Mouse (Mus musculus) ES-E14 (cell line): Measurements from ENCODE around the gene Plbd2. TPM values are rescaled to one million over a fixed set of nuclear protein-coding genes. Genes with fewer than 3 reads are reported as not detected.

ENCODE experiments used
- DNase-seq: peaks from one replicate; pipeline ENCODE4 v3.0.0-alpha.2; 2013; ENCODE audit warnings: low read depth, low spot score
- H3K27ac ChIP-seq: 2 replicates; pipeline ENCODE4 v1.5.1; 2012; ENCODE audit warnings: low read depth, mild to moderate bottlenecking, low read length, moderate library complexity, mixed read lengths; ENCODE audit not compliant: poor library complexity, insufficient read depth, severe bottlenecking
- H3K36me3 ChIP-seq: 2 replicates; pipeline ENCODE4 v1.6.1; 2012; ENCODE audit warnings: mild to moderate bottlenecking, low read length, moderate library complexity, mixed read lengths; ENCODE audit not compliant: control insufficient read depth, poor library complexity, insufficient read depth, severe bottlenecking
- H3K4me1 ChIP-seq, 2 experiments: fragments of 150-350 bp in 1 of 2; sonication (generic) in 1 of 2; 2 replicates each; pipeline ENCODE4 v1.6.1; 2012; ENCODE audit warnings: low read length in 2 of 2, mild to moderate bottlenecking in 1 of 2, mixed read lengths in 1 of 2; ENCODE audit not compliant: control insufficient read depth in 2 of 2, insufficient read depth in 2 of 2, poor library complexity in 1 of 2
- H3K4me3 ChIP-seq, 2 experiments: fragments of 150-350 bp in 1 of 2; sonication (generic) in 1 of 2; 2 replicates each; pipeline ENCODE4 v1.5.1; 2012; ENCODE audit warnings: low read length in 2 of 2, low read depth in 1 of 2, mild to moderate bottlenecking in 1 of 2, mixed read lengths in 1 of 2; ENCODE audit not compliant: insufficient read depth in 1 of 2, poor library complexity in 1 of 2, severe bottlenecking in 1 of 2
- H3K9ac ChIP-seq: 2 replicates; pipeline ENCODE4 v1.6.1; 2012; ENCODE audit warnings: low read depth, mild to moderate bottlenecking, low read length, mixed read lengths; ENCODE audit not compliant: poor library complexity, insufficient read depth, severe bottlenecking
- H3K9me3 ChIP-seq: fragments of 150-350 bp; sonication (generic); 2 replicates; pipeline ENCODE4 v1.6.1; 2012; ENCODE audit warnings: low read depth, mild to moderate bottlenecking, low read length; ENCODE audit not compliant: control insufficient read depth, insufficient read depth
- CHD2 ChIP-seq: IDR thresholded peaks from 2 replicates; pipeline ENCODE4 v1.6.1; 2014; ENCODE audit warnings: mild to moderate bottlenecking, low read depth, low read length, inconsistent platforms
- HCFC1 ChIP-seq: IDR thresholded peaks from 2 replicates; pipeline ENCODE4 v1.6.1; 2012; ENCODE audit warnings: low read length, inconsistent platforms, borderline replicate concordance; ENCODE audit not compliant: insufficient read depth
- MAFK ChIP-seq: IDR thresholded peaks from 2 replicates; pipeline ENCODE4 v1.6.1; 2014; ENCODE audit warnings: mild to moderate bottlenecking, low read depth, low read length, inconsistent platforms; ENCODE audit not compliant: insufficient read depth
- ZC3H11A ChIP-seq: IDR thresholded peaks from 2 replicates; pipeline ENCODE4 v1.6.1; 2012; ENCODE audit warnings: low read depth, mild to moderate bottlenecking, inconsistent platforms, low read length, borderline replicate concordance
- ZNF384 ChIP-seq: IDR thresholded peaks from 2 replicates; pipeline ENCODE4 v1.6.1; 2012; ENCODE audit warnings: low read depth, low read length, inconsistent platforms
- in situ Hi-C, 2 experiments: fragments of 600-800 bp; cut with MboI; formaldehyde crosslinking; loops; one replicate each; pipeline ENCODE4 v1.15.1; 2025; ENCODE audit warnings: low sequenced_read_pairs in 2 of 2, inconsistent platforms in 1 of 2; ENCODE audit not compliant: unreplicated experiment in 2 of 2
- total RNA-seq: library from RNA; depleted of rRNA; stranded (reverse); fragments of 300-350 nt; gene quantifications from 2 replicates; pipeline ENCODE4 v1.2.3, GENCODE M21; 2012

Plbd2 gene
- total RNA-seq, 1 experiment = 35.3 TPM

DNA sequence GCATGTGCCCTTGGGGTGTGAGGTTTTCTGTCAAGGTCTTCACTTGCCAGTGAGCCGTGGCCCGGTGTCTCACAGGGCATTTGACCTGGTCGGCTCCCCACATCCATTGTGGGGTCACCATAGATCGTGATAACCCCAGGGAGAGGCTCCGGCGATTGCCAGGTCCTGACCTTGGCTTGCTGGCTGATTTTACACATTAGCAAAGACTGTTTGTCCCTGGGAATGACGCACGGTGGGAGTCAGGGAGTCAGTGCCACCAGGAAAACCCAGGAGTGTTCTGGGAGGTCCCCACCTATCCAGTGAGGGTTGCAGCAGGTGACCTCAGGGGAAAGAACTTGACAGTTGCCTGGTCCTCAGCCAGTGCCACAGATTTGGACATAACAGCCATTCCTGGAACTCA, 30.7 kb downstream of the Plbd2 start, which contains the start of gene Sdsl:
Gene Sdsl, minus strand, starts transcription at position 41 of the 400 bp plus-strand sequence.
- H3K9me3 ChIP-seq = no peaks in the 10 kb centered on the region
- no peak within 1 kb of the TSS for H3K9ac ChIP-seq
- H3K4me1 ChIP-seq = peaks cover 0 to 2% of the 10 kb centered on the region in 2 experiments; a peak in 1 of 4 replicates
- no peaks in the 10 kb centered on the region for H3K36me3 ChIP-seq
- TF ChIP-seq ZC3H11A (no peak), CHD2 (no peak), MAFK (no peak), ZNF384 (no peak), HCFC1 (no peak)
- DNase-seq = no peak
- in situ Hi-C loops = no loop called here
- H3K4me3 ChIP-seq = no peak within 1 kb of the TSS
- H3K27ac ChIP-seq = no peak within 1 kb of the TSS

- Histone ChIP-seq H3K27ac (no peak overlapping the region), H3K4me1 (peaks cover 0 to 2% of the 10 kb centered on the region in 2 experiments; a peak in 1 of 4 replicates), H3K36me3 (no peaks in the 10 kb centered on the region), H3K9me3 (no peaks in the 10 kb centered on the region), H3K4me3 (no peak overlapping the region), H3K9ac (no peak overlapping the region)
- no peak for DNase-seq
- in situ Hi-C loops = no loop called here
- TF ChIP-seq HCFC1 (no peak), CHD2 (no peak), ZC3H11A (no peak), MAFK (no peak), ZNF384 (no peak)
Observed at GRCm38 (mm10) chr5:120471538-120471937, 31.9 kb downstream of the Plbd2 start.

- Histone ChIP-seq H3K27ac (no peak overlapping the region), H3K4me3 (no peak overlapping the region), H3K9ac (no peak overlapping the region), H3K36me3 (no peaks in the 10 kb centered on the region), H3K9me3 (no peaks in the 10 kb centered on the region), H3K4me1 (no peaks in the 10 kb centered on the region)
- in situ Hi-C loops = no loop called here
- no peak for DNase-seq
- TF ChIP-seq HCFC1 = no peak
- TF ChIP-seq MAFK = no peak
- TF ChIP-seq CHD2 = no peak
- no peak for TF ChIP-seq ZC3H11A
Observed at GRCm38 (mm10) chr5:120468830-120469229, 34.6 kb downstream of the Plbd2 start.

DNA sequence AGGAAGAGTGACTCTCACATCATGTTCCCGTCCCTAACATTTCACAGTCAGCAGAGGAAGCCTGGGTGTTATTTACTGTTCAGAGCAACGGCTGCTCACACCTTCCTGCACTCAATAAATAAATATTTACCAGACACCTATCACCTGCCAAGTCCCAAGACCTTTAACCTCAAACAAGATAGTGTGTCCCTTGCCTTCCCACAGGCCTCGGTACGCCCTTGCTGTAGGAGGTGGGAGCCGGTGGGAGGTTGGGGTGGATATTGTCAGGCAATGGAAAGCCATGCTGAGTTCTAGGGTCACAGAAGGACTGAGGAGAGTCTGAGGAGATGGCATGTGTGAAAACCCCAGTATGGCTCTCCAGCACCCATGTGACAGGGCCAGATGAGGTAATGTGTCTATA, 35.1 kb downstream of the Plbd2 start:
- TF ChIP-seq ZC3H11A = no peak
- no peak for TF ChIP-seq ZNF384
- no peak for TF ChIP-seq CHD2
- no peak for TF ChIP-seq HCFC1
- TF ChIP-seq MAFK = no peak

DNA sequence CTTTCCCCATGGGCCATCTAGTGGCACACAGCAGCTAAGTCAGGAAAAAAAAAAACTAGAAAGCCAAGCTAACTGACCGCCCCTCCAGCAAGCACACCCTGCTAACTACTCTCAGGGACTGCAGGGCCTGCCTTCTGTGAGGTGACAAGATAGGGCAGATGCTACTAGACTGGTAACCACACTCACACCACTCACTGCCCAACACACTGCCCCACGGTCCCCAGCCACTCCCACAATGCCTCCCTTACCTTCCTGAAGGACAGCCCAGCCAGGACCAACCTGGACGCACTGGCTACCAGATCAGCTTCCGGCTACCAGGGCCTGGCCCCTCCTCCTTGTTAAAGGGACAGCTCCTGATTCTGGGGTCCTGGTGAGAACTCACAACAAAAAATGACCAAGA, 36.4 kb downstream of the Plbd2 start:
- no peak for DNase-seq
- TF ChIP-seq HCFC1 (no peak), MAFK (no peak), ZC3H11A (no peak), ZNF384 (no peak), CHD2 (no peak)
- no peak overlapping the region for H3K9ac ChIP-seq
- H3K4me1 ChIP-seq = no peaks in the 10 kb centered on the region
- in situ Hi-C loops = no loop called here
- H3K27ac ChIP-seq = no peak overlapping the region
- H3K36me3 ChIP-seq = no peaks in the 10 kb centered on the region
- H3K4me3 ChIP-seq = no peak overlapping the region
- H3K9me3 ChIP-seq = no peaks in the 10 kb centered on the region

More for the DNA sequence above, 35.1 kb downstream of the Plbd2 start:
- H3K4me1 ChIP-seq = no peaks in the 10 kb centered on the region
- DNase-seq = no peak
- no peak overlapping the region for H3K27ac ChIP-seq
- no peak overlapping the region for H3K4me3 ChIP-seq
- H3K9ac ChIP-seq = no peak overlapping the region
- H3K9me3 ChIP-seq = no peaks in the 10 kb centered on the region
- in situ Hi-C loops = no loop called here
- H3K36me3 ChIP-seq = no peaks in the 10 kb centered on the region
